Mouse (Mus musculus) cortical plate, adult 2 months (tissue): ENCODE data around the gene Stox1.

Experiments used
- CTCF ChIP-seq: fragments of 200-500 bp; IDR thresholded peaks from 2 replicates; pipeline ENCODE4 v1.5.1; 2011; ENCODE audit warnings: mild to moderate bottlenecking, control low read depth, low read length; ENCODE audit not compliant: insufficient read depth; ENCODE audit errors: extremely low read depth
- POLR2A ChIP-seq: fragments of 200-500 bp; IDR thresholded peaks from 2 replicates; pipeline ENCODE4 v1.6.1; 2011; ENCODE audit warnings: mild to moderate bottlenecking, low read length, control low read depth; ENCODE audit not compliant: insufficient read depth; ENCODE audit errors: extremely low read depth

DNA sequence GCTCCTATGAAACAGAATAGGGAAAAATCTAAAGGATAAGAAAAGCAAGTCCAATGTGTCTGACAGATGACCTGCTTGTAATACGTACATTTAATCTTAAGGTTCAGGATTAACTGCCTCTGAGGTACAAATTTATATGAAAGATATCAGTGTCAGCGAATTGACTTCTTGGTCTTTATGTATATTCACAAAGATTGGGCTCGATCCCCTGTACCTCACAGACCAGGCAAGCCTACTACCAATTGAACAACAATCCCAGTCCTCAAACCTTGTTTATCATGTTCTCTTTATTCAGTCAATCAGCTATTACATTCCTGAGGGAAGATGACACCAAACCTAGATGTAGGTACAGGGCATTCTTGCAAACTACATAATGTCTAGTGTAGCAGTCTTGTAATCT lies 74.0 kb downstream of the Stox1 start:
- TF ChIP-seq CTCF (no peak), POLR2A (no peak)
